In the genomic region with DNA sequence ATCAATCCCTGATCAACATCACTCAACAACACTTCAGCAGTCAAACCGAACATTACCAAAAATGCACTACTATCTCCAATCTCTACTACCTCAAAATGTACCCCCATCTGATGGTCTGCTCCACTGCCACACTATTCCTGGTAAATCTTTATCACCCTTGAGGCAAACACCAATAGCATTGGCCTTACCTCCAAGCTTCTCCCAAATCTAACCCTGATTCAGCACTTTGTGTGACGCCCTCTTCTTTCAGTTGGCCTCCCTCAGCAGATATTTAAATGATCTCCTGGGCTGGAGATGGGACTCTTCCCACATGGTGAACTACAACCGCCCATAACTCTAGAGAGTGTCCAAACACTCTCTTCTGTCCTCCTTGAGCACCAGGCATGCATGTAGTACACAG, we compare ENCODE assay signal across 27 mouse cellular contexts.
"Had no signal": no experiment of that assay in that cellular context is flagged by ENCODE, and none has a peak within 500 bp of the region (broad histone marks: within the 10 kb centered on the region; RNA-seq: fewer than 3 reads in every experiment).

No protein-coding gene starts in this region.

- H3K4me3 ChIP-seq: gastrocnemius, adult 2 months; heart, adult 2 months; heart, embryonic 13.5 days; heart, embryonic 15.5 days; hindbrain, embryonic 10.5 days; hindbrain, embryonic 12.5 days; intestine, embryonic 15.5 days; left cerebral cortex, adult 2 months; limb, embryonic 10.5 days; limb, embryonic 12.5 days; liver, embryonic 13.5 days; liver, embryonic 15.5 days had no signal

- ATAC-seq: hindbrain, embryonic 16.5 days; inflammation-experienced regulatory T-cells, adult 6 months; intestine, postnatal 0 days; liver, postnatal 0 days had no signal

- H3K9me3 ChIP-seq: heart, embryonic 13.5 days; heart, embryonic 15.5 days; hindbrain, embryonic 10.5 days; hindbrain, embryonic 12.5 days; intestine, embryonic 15.5 days; limb, embryonic 10.5 days; limb, embryonic 12.5 days; liver, embryonic 13.5 days; liver, embryonic 15.5 days had no signal

- H3K9ac ChIP-seq: heart, embryonic 13.5 days; heart, embryonic 15.5 days; hindbrain, embryonic 12.5 days; hindbrain, embryonic 14.5 days; intestine, embryonic 15.5 days; limb, embryonic 12.5 days; liver, embryonic 13.5 days; liver, embryonic 15.5 days; liver, postnatal 0 days had no signal

- H3K27me3 ChIP-seq: heart, embryonic 13.5 days; heart, embryonic 15.5 days; hindbrain, embryonic 12.5 days; intestine, embryonic 15.5 days; limb, embryonic 12.5 days; liver, embryonic 13.5 days; liver, embryonic 15.5 days had no signal

- H3K4me1 ChIP-seq: heart, embryonic 13.5 days; heart, embryonic 15.5 days; hindbrain, embryonic 10.5 days; hindbrain, embryonic 12.5 days; intestine, embryonic 15.5 days; limb, embryonic 10.5 days; limb, embryonic 12.5 days; liver, embryonic 15.5 days had no signal

- H3K4me2 ChIP-seq: heart, embryonic 13.5 days; heart, embryonic 15.5 days; hindbrain, embryonic 12.5 days; hindbrain, embryonic 14.5 days; intestine, embryonic 15.5 days; limb, embryonic 12.5 days; liver, embryonic 11.5 days; liver, embryonic 13.5 days; liver, embryonic 15.5 days had no signal

- H3K27ac ChIP-seq: gastrocnemius, adult 2 months; heart, adult 2 months; heart, embryonic 13.5 days; heart, embryonic 15.5 days; hindbrain, embryonic 10.5 days; hindbrain, embryonic 12.5 days; hindbrain, embryonic 14.5 days; intestine, embryonic 15.5 days; left cerebral cortex, adult 2 months; limb, embryonic 10.5 days; limb, embryonic 12.5 days; liver, embryonic 13.5 days; liver, embryonic 15.5 days had no signal

- DNase-seq: gastrocnemius, adult 2 months; gastrocnemius, postnatal 10 days; gastrocnemius, postnatal 25 days; heart, adult 2 months; heart, postnatal 14 days; heart, postnatal 4 days; kidney, adult 18-20 months; kidney, adult 8-10 months; kidney, postnatal 10 days; kidney, postnatal 25 days; kidney, postnatal 4 days; liver, embryonic 13.5 days; liver, postnatal 0 days had no signal

- H3K36me3 ChIP-seq: heart, embryonic 13.5 days; heart, embryonic 15.5 days; hindbrain, embryonic 10.5 days; hindbrain, embryonic 12.5 days; intestine, embryonic 15.5 days; limb, embryonic 10.5 days; limb, embryonic 12.5 days; liver, embryonic 13.5 days; liver, embryonic 15.5 days had no signal
